Mouse (Mus musculus) adrenal gland, postnatal 4 days (tissue): Measurements from ENCODE around the gene Npcd. TPM values are rescaled to one million over a fixed set of nuclear protein-coding genes. Genes with fewer than 3 reads are reported as not detected.

Experiments
- DNase-seq, 2 experiments: peaks; one replicate each; pipeline ENCODE4 v3.0.0; 2021 to 2022; ENCODE audit warnings: low spot score in 2 of 2, mixed read lengths in 2 of 2
- total RNA-seq, 2 experiments: library from RNA; stranded (reverse); gene quantifications; 2 replicates each; pipeline ENCODE4 v1.2.3; 2021

The Npcd gene
- total RNA-seq, 2 experiments from 2014 or later: 3.7 to 4.2 TPM

DNA sequence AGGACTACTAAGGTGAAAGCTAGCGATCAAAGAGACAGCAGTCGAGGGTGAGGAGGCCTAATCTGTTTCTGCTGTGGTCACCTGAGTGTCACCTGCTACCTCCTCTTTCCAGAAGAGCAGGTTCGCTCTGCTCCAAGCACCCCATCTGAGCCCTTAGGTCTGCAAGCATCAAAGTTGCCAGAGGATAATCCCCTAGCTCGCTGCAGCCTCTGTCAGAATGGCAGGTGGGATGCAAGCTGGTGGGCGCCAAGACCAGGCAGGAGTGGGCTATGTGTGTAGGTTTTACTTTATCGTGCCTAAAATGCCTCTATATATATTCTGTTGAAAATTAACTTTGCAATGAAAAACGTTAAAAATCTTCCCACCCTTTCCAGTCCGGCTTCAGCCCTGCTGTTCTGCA lies 28.8 kb downstream of the Npcd start:
- no peak for DNase-seq

DNA sequence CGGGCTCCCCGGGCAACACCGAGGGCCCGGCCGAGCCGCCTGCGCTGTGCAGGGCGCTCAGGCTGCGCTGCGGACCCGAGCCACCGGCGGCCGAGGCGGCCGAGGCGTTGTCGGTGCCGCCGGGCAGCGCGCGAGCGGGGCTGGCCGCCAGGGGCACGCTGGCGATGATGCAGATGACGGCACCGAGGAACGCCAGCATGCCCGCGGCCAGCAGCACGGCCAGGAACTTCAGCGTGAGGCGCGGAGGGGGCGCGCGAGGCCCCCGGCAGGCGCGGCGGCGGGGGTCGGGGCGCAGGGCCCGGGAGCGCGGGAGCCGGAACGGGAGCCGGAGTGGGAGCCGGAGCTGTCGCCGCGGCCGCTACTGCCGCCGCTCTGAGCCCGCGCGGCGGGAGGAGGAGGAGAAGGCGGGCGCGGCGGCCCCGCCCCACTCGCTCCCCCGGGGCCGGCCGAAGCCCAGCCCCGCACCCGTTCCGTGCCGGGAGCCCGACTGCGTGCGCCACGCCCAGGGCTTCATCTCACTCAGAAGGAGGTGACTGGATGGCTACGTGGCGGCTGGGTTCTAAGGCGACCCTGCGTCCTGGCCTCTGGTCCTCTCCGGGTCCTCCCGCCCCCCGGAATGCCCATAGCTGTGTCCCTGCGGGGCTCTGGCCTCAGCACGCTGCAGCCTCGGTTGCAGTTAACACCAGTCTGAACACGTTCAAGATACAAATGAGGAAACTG lies 29.5 kb downstream of the Npcd start, which contains the start of gene Nptxr:
Nptxr (minus strand) TSS at position 415 of the 720 bp plus-strand sequence.
- no peak for DNase-seq

DNA sequence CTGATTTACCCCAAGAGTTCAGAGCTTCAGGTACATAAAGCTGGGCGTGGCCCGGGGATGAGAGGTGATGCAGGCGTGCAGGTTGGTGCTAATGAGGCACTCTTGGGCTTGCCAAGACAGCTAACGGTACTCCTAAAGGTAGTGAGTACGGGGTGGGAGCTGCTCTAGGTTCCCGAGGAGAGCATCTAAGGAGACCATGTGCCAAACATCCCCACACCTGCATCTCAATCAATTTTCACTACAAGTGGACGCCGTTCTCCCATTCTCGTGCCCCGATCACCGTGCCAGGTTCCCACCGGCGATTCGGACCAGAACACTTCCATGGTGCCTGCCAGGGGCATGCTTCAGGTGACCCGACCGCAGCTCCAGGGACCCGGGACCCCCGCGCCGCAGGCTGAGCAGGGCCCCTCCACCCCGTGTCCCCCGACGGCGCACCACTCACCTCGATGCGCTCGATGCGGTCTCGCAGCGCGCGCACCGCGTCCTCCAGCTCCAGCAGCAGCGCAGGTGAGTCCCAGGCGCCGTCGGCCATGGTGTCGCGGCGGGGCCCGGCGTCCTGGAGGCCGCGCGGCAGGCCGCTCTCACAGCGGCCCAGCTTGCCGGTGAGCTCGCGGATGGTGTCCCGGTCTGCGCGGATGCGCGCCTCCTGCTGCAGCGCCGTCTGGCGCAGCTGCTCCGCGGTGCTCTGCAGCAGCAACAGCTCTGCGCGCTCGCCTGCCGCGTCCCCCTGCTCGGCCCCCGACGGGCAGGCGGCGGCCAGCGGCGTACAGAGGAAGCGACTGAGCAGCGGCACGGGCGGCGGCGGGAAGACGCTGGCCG lies 30.3 kb downstream of the Npcd start:
- DNase-seq: no peak

DNA sequence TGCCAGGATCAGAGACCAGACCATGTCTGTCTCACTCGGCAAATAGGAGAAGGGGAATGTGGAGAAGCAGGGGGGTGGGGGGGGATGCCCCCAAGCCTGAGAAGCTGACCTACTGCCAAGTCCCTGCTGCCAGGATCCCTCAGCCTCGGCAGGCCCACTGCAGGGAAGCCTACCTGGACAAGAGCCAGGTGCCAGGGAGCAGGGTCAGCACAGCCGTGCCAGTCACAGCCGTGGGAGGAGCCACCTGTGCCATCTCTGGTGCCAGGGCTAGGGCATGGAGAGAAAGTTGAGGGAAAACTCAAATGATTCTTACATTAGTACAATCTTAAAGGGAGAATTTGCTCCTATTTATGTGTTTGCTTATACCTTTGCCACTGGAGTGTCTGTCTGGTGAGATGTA lies 31.7 kb downstream of the Npcd start:
- no peak for DNase-seq

DNA sequence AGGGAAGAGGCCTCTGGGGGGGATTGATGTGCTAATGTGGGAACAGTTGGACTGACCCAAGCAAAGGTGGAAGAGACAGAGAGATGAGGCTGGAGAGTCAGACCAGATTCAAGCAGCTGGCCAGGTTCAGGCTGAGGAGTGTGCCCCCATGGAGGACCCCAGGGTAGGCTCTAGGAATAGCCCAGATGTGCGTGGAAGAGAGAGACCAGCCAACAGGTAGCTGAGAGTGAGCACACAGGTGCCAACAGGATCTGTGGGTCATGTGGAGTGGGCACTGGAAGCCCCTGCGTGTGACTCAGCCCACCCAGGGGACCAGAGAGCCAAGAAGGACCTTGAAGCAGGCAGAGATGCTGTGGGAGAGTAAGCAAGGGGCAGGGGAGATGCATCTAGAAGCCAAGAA lies 32.4 kb downstream of the Npcd start:
- no peak for DNase-seq

DNA sequence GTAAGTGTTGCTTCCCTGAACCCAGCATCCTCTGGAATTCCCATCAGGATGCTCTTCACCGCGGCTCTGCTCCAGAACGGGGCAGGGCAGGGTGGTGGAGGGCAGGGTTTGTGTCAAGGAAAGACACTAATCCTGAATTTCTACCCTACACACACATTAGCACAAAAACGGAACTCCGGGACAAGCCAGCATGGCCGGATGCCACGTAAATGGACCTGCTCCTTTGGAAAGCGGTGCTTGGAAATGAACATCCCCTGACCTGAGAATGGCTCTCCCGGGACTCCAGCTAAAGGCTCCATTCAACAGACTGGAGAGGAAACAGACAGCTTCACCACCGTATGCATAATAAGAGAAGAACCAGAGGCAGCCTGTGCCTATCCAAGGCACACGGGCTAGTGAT lies 33.3 kb downstream of the Npcd start:
- DNase-seq: no peak

DNA sequence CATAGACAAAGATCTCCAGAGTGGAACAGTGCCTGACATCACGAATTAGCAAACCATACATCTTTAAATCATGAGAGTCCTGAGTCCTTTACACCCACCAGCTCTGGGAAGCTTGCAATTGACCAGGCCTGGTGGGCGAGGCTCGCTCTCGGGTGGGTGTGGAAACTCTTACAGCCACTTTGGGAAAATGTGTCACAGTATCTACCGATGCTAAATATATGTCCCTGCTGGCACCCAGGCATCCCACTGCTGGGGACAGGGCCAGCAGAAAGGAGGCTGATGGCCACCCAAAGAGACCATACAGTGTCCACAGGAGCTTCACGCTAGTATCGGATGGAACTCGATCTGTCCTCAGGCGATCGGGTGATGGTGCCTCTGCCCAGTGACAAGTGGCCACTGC lies 35.4 kb downstream of the Npcd start:
- DNase-seq: no peak

DNA sequence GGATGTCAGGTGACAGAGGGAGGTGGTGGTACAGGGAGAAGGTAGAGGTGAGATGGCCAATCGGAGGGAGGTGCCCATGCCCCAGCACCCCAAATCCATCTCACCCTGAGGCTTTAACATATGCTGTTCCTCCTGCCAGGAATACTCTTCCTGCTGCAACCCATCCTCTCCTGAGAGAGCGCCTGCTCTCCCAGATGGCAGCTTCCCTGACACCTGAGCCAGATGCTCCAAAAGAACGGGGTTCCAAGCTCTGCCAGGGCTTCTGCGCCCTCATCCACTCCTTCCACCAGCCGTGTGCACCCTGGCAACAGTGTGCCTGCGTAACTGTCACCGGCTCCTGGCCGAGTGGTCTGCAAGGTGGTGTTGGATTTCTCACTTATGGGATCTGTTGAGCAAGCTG lies 36.4 kb downstream of the Npcd start:
- no peak for DNase-seq

DNA sequence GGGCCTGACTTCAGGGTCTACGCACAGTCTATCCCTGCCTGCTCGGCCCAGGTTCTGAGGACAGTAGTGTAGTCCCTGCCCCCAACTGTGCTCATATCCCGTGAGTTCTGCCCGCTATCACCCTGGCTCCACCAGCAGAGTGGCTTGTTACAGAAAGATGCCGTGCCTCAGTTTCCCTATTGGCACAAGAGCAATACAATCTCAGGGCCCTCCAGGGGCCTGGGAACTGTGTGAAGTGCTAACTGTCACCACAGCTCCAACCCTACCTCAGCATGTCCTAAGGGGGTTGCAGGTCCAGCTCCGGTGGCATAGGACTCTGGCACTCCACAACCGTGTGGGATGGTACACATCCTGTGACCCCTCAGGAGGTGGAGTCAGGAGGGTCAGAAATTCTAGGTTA lies 36.9 kb downstream of the Npcd start:
- no peak for DNase-seq

DNA sequence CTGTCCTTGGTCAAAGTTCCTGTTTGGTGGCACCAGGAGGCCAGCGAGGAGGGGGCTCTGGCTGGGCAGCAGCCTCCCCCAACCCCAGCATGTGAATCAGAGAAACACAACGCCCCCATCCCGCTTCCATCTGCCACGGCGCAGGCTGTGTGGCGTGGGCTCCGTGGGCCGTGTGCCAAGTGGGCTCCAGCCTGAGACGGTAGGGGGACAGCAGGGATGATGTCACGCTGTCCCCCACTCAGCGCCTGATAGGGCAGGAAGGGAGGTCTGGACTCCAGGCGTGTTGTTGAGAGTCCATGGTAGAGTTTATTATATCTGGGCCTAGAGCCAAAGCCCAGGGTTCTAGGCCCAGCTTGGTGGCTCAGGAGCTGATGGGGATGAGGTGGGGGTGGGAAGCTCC lies 37.8 kb downstream of the Npcd start:
- no peak for DNase-seq

DNA sequence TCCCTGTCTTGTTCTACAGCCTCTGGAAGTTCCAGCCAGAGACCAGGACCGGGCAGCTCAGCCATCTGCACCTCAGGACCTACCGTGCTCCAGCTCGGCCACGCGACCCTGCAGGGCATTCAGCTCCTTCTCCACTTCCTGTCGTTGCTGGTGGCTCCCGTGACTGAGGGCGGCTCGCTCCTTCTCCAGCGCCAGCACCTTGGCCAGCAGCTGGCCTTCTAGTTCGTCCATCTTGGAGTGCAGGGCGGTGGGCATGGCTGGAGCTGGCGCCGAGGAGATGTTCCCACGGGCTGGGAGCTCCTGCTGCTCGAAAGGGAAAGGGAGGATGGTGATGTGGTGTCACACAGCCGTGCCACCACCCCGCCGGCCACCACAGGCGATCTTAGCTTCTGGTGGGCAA lies 39.9 kb downstream of the Npcd start:
- no peak for DNase-seq

DNA sequence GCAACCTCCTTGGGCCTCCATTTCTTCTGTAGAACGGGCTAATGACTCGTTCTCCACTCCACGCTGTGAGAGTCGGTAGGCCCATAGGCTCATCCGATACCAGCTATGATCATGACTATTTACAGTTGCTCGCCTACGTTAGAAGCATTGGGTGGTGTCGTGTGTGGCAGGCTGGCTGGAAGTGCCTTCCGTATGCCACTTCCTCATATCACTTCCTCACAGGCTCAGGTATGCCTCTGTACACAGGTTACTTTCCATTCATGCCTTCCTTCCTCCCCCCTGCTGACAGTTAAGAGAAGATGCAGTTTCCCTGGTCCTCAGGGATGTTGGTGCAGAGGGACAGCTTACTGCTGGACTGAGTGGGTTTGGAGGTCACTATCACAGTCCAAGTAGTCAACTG lies 41.0 kb downstream of the Npcd start:
- DNase-seq: no peak

DNA sequence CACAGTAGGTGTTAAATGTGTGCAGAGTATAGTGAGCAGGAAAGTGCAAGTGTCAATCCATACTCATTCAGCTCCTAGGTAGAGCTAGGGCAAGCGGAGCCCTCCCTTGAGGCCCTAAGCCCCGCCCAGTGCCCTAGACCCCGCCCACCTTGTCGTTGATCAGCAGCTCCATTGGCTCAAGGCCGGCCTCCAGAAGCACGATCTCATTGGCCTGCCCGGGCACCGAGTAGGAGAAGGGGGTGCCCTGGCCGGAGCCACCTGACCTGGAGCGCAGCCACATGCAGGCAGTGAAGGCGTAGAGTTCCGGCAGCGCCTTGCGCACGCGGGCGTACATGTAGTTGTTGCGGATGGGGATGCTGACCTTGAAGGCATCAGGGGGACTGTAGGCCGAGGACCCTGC lies 41.6 kb downstream of the Npcd start:
- no peak for DNase-seq

DNA sequence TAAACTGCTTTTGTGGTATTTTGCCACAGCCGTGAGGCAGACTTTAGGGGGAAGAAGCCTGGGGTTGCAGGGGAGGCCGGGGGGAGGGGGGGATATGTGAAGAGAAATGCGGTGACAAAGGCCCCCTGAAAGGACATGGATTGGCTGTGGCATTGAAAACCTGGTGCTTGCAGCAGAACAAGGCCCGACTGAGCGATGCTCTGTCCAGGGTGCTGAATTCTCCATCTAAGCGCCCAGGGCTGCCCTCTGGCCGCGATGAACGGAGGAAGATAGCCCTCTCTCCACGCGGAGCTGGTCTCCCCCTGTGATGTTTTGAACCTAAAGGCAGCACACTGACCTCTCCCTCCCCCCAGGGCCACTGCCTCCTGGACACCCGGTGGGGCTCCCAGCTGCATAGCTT lies 42.5 kb downstream of the Npcd start:
- peak; percentile 28 to 31 for DNase-seq

DNA sequence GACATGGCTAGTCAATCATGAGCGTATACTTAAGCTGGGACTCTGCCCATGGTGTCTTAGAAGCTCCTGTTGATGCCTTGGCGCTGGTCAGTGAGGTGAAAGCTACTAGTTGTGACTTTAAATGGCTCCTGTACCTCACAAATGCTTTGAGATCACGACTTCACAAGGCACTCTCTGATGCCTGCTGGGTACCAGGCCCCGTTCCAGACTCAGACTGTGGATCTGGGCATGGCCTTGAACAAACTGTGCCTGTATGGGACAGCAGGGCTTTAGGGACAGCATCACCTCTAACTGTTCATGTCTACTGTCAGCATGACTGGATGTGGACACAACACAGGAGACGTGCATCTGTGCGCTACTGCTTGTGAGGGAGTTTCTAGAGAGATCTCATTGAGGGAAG lies 43.1 kb downstream of the Npcd start:
- DNase-seq: no peak

DNA sequence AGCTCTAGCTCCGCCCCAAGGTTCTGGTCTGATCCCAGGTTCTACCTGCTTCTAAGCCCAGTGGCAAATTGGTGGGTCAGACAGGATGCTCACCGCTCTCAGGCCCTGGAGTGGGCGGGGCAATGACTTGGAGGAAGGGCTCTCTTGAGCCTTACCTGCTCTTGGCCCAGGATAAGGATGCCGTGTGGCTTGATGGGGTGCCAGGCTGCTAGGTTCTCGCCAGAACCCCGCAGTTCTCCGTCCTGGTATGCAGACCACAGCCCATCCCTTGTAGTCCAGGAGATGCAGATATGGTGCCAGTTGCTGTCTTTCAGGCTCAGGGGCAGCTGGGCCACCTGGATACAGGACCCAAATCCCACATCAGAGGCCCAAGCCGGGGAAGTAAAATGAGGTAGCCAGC lies 43.9 kb downstream of the Npcd start:
- DNase-seq: no peak

DNA sequence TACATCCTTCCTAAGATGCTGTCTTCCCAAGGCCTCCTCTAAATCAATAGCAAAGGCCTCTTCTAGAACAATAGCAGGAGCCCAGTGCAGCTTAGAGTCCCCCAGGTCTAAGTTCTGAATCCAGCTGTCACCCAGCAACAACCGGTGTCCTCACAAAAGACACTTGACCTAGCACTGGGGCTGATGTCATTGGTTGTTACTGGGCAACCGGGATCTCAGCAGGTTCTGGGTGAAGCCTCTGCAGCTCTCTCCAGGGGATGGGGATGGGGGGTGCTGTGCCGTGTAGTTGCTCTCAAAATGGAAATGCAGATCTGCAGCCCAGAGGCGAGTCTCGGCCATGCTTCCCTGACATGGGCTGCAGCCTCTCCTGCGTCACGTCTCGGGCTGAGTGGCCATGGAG lies 46.2 kb downstream of the Npcd start:
- no peak for DNase-seq

DNA sequence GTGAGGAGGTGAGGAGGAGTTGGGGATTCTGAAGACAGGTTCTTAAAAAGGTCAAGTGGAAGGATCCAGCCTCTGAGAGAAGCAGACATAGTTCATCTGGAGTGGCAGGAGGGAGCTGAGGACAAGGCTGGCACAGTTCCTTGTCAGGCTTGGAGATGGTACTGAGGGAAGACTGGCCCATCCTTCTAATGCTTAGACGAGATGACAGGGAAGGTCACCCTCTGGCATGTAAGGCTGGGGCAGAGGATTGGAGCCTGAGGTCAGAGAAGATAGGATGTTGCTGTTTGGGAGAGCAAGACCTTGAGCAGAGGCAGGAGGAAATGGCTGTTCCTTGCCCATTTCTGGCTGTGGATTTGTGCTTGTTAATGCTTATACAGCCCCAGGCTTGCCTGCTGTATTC lies 49.0 kb downstream of the Npcd start:
- DNase-seq: no peak

DNA sequence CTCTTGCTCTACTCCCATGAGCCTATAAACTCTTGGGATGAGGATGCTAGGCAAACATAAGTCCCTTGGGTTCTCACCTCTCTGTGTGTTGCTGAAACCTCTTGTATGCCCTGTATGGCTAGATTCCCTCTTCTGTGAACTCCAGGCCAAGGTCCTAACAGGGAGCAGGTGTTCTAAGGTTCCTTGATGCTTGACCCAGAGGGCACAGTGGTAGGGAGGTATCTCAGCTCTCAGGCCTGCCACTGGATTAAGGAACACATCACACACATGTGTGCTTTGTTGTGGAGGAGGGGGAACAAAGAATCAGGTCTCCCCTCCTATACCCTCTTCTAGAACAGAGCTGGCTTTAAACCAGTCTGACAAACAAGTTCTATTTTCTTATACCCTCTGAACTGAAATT lies 56.3 kb downstream of the Npcd start, which contains the start of gene Dnal4:
Dnal4 (minus strand) TSS at position 101 of the 400 bp plus-strand sequence.
- no peak for DNase-seq

DNA sequence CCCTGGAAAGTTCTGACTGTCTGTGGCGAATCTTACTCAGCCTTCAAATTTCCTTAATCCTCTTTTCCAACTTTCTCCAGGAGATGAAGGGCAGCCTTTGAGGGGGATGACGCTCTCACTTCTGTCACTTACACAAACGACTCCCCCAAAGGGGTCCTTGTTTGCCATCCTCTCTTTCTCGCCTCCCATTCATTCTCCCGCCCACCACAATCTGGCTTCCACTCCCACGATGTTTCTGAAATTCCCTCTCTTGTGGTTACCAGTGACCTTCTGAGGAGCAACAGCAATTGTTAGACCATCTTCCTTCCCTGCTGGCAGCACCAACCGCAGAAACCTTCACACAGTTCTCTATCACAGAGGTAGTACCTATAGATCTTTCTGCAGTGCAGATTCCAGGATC lies 58.4 kb downstream of the Npcd start:
- DNase-seq: no peak

DNA sequence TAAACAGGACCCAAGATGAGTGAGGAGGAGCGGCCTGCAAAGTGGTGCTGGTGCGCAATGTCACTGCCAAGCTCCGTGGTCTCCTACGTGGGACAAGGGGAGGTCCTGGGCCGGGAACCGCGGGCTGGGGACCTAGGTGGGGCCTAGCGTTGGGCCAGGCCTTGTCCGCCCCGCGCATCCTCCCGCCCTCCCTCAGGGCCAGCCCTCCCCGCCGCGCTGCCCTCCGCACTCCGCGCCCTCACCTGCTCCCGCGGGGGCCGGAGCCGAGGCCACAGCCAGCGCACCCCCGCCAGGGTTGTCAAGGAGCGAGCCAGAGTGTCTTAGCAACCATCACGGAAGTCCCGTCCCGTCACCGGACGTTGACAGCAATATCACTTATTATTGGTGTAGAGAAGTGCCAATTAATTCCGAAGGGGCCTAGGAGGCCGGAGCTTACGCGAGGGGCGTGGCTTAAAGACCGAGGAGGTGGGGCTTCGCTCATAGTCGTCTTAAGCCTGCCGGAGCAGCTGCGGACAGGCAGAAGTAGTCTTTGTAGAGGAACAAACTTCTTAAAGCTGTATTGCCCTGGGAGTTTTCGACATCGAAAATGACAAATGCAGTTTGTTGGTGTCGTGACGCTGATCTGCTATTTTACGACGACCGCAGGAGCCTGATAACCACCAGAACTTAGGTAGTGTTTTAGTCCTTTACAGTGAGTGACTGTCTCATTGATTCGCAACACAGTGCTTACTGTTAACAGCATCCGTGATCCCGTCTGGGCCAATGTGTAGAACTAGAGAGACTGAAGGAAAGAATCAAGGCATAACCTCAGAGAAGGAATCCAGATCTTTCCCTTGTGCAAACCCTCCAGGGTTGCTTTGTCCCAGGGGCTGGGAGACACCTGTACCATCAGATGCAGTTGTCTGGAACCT lies 59.7 kb downstream of the Npcd start:
- peak; percentile 71 to 90 for DNase-seq
